Mouse (Mus musculus): ENCODE data around the gene Olfr1102.

Gene Olfr1102

GRCm38 (mm10) chr2:86998098-86998497 lies at the start of gene Olfr1102:
Gene Olfr1102 (plus strand): TSS chr2:86998398.
- no peak for DNase-seq

GRCm38 (mm10) chr2:86960593-86960992 lies 37.6 kb upstream of the Olfr1102 start, which contains the start of gene Olfr1099:
Gene Olfr1099 (minus strand): TSS chr2:86960693.
- no peak for DNase-seq

GRCm38 (mm10) chr2:86979854-86980253 lies 18.3 kb upstream of the Olfr1102 start, which contains the start of gene Olfr1100:
Gene Olfr1100 (minus strand): TSS chr2:86979954.
- DNase-seq: no peak

- no peak for DNase-seq
Observed at GRCm38 (mm10) chr2:86991121-86991520, 7.1 kb upstream of the Olfr1102 start, which contains the start of gene Olfr1101. Gene Olfr1101 (minus strand): TSS chr2:86991221.

GRCm38 (mm10) chr2:87026980-87027379 lies 28.8 kb downstream of the Olfr1102 start, which contains the start of gene Olfr1104:
Gene Olfr1104 (minus strand): TSS chr2:87027080.
- DNase-seq: no peak

- DNase-seq: no peak
Observed at GRCm38 (mm10) chr2:87036431-87036830, 38.2 kb downstream of the Olfr1102 start, which contains the start of gene Olfr1105. Gene Olfr1105 (minus strand): TSS chr2:87036531.

- DNase-seq: no peak
Observed at GRCm38 (mm10) chr2:87052173-87052572, 54.0 kb downstream of the Olfr1102 start, which contains the start of gene Olfr1106. Gene Olfr1106 (minus strand): TSS chr2:87052273.
